Mouse (Mus musculus): ENCODE data around the gene Gm49358. TPM values are rescaled to one million over a fixed set of nuclear protein-coding genes. Genes with fewer than 3 reads are reported as not detected.

The Gm49358 gene
- total and polyA plus RNA-seq, 3 experiments: 2.0 TPM; not detected in 2

DNA sequence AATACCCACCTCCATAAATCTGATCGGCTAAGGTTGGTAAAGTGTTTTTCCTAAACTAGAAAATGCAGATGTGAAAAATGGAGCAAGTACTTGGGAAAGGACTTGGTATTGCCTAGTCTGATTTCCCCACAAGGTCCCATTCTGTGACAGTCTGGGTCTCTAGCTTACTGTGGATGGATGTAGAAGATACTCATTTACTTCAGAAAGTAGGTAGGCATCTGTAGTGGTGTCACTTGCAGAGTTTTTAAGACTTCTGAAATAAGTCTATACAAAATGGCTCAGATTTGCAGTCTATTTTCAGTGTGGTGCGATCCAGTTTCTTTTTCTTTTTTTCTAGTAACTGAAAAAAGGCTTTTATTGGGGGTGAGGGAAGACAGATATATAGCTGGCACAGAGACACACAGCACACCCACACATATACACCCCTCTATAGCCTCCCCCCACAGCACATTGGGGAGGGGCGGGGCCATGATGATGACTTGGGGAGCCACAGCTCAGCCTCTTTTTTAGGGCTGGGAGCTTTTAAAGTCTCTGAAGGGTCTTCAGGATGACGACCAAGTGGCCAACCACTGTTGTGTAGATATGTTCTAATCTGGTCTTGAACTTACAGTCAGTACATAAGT, 1.7 kb downstream of the Gm49358 start:
- Histone ChIP-seq H3K4me2 (ENCODE audit: insufficient read depth, low read depth, poor library complexity, severe bottlenecking) (no peak overlapping the region), H3K36me3 (replicated peaks in 1 of 2; ENCODE audit: control insufficient read depth in 1 of 2, insufficient read depth in 1 of 2, low read length in 1 of 2) (no peaks in the 10 kb centered on the region), H3K9me3 (replicated peaks; ENCODE audit: low read length) (peaks cover 6% of the 10 kb centered on the region), H3K4me1 (ENCODE audit: control insufficient read depth in 1 of 2, insufficient read depth in 2 of 2) (peaks cover 0 to 28% of the 10 kb centered on the region in 2 experiments; a peak in 2 of 4 replicates), H3K9ac (ENCODE audit: insufficient read depth, low read depth) (no peak overlapping the region), H3K27ac (ENCODE audit: insufficient read depth, low read depth) (no peak overlapping the region), H3K4me3 (replicated peaks in 1 of 3; ENCODE audit: low read depth in 2 of 3, low read length in 2 of 3, poor library complexity in 1 of 3) (no peak overlapping the region), H3K79me2 (replicated peaks; ENCODE audit: control insufficient read depth, extremely low read depth, insufficient read depth, poor library complexity, severe bottlenecking) (no peaks in the 10 kb centered on the region), H3K27me3 (replicated peaks) (no peaks in the 10 kb centered on the region)
- TF ChIP-seq ZKSCAN1 (IDR thresholded peaks at IDR 0.05; ENCODE audit: borderline replicate concordance, low read depth, low read length) (no peak), E2F4 (IDR thresholded peaks at IDR 0.05; ENCODE audit: insufficient replicate concordance, low read depth, low read length) (no peak), EP300 (IDR thresholded peaks at IDR 0.05; ENCODE audit: low read length) (no peak), ELF1 (IDR thresholded peaks at IDR 0.05; ENCODE audit: low read depth, low read length) (no peak), NRF1 (IDR thresholded peaks at IDR 0.05; ENCODE audit: low read depth, low read length) (no peak), SMC3 (IDR thresholded peaks at IDR 0.05; ENCODE audit: low read depth, low read length) (no peak), MAZ (IDR thresholded peaks at IDR 0.05; ENCODE audit: low read depth, low read length) (no peak)
- dilution Hi-C loops (cut with MboI; ENCODE audit: extremely low pct_ligation_motif_present, extremely low pct_unique_long_range_greater_than_20kb, low sequenced_read_pairs) (no loop called here), in situ Hi-C loops (cut with MboI; ENCODE audit: low pct_ligation_motif_present, low pct_unique_long_range_greater_than_20kb, low sequenced_read_pairs) (no loop called here)
- no peak for DNase-seq (ENCODE audit: extremely low read depth)

- no peaks in the 10 kb centered on the region for H3K36me3 ChIP-seq (replicated peaks in 1 of 2; ENCODE audit: control insufficient read depth in 1 of 2, insufficient read depth in 1 of 2, low read length in 1 of 2)
- H3K4me3 ChIP-seq (replicated peaks in 1 of 3; ENCODE audit: low read depth in 2 of 3, low read length in 2 of 3, poor library complexity in 1 of 3): no peak overlapping the region
- no peak for DNase-seq (ENCODE audit: extremely low read depth)
- H3K9me3 ChIP-seq (replicated peaks; ENCODE audit: low read length): no peaks in the 10 kb centered on the region
- H3K27me3 ChIP-seq (replicated peaks): no peaks in the 10 kb centered on the region
- dilution Hi-C loops (cut with MboI; ENCODE audit: extremely low pct_ligation_motif_present, extremely low pct_unique_long_range_greater_than_20kb, low sequenced_read_pairs): no loop called here
- TF ChIP-seq CHD1 (IDR thresholded peaks at IDR 0.05; ENCODE audit: low read depth, low read length) (no peak), ETS1 (conservative IDR thresholded peaks at IDR 0.05; ENCODE audit: low read depth, low read length) (no peak), JUND (conservative IDR thresholded peaks at IDR 0.05; ENCODE audit: low read depth, low read length) (no peak), NELFE (IDR thresholded peaks at IDR 0.05; ENCODE audit: low read depth, low read length) (no peak), UBTF (IDR thresholded peaks at IDR 0.05; ENCODE audit: low read depth, low read length) (no peak), MYC (IDR thresholded peaks at IDR 0.05; ENCODE audit: low read depth, low read length) (no peak), RAD21 (IDR thresholded peaks at IDR 0.05; ENCODE audit: low read depth, low read length) (no peak), ZC3H11A (IDR thresholded peaks at IDR 0.05; ENCODE audit: low read depth, low read length) (no peak), RCOR1 (conservative IDR thresholded peaks at IDR 0.05; ENCODE audit: low read depth, low read length) (no peak), MAZ (IDR thresholded peaks at IDR 0.05; ENCODE audit: low read depth, low read length) (no peak), MEF2A (IDR thresholded peaks at IDR 0.05; ENCODE audit: borderline replicate concordance, low read depth, low read length) (no peak), POLR2A (IDR thresholded peaks at IDR 0.05; ENCODE audit: low read depth, low read length) (no peak)
- no peak overlapping the region for H3K27ac ChIP-seq (ENCODE audit: insufficient read depth, low read depth)
- H3K4me1 ChIP-seq (ENCODE audit: control insufficient read depth in 1 of 2, insufficient read depth in 2 of 2): peaks cover 7 to 24% of the 10 kb centered on the region in 2 experiments; a peak in 3 of 4 replicates
- H3K9ac ChIP-seq (ENCODE audit: insufficient read depth, low read depth): no peak overlapping the region
- no peak overlapping the region for H3K4me2 ChIP-seq (ENCODE audit: insufficient read depth, low read depth, poor library complexity, severe bottlenecking)
- in situ Hi-C loops (cut with MboI; ENCODE audit: low pct_ligation_motif_present, low pct_unique_long_range_greater_than_20kb, low sequenced_read_pairs): no loop called here
- H3K79me2 ChIP-seq (replicated peaks; ENCODE audit: control insufficient read depth, extremely low read depth, insufficient read depth, poor library complexity, severe bottlenecking): no peaks in the 10 kb centered on the region
Observed at GRCm38 (mm10) chr10:86769216-86769615, 5.4 kb downstream of the Gm49358 start.

Data from CH12.LX (cell line).